Mouse (Mus musculus) brain, embryonic 14.5 days (tissue): ENCODE data around the gene Gm44596. TPM values are rescaled to one million over a fixed set of nuclear protein-coding genes. Genes with fewer than 3 reads are reported as not detected.

Experiments
- DNase-seq: peaks from one replicate; pipeline ENCODE4 v3.0.0-alpha.2; 2011; ENCODE audit warnings: low read depth
- CTCF ChIP-seq: fragments of 200-500 bp; IDR thresholded peaks from 2 replicates; pipeline ENCODE4 v1.5.1; 2012; ENCODE audit warnings: inconsistent platforms, mild to moderate bottlenecking, moderate library complexity, borderline replicate concordance; ENCODE audit not compliant: insufficient read depth, insufficient read length; ENCODE audit errors: extremely low read depth
- POLR2A ChIP-seq: fragments of 200-500 bp; IDR thresholded peaks from 2 replicates; pipeline ENCODE4 v1.6.1; 2012; ENCODE audit warnings: mild to moderate bottlenecking, inconsistent platforms, borderline replicate concordance; ENCODE audit not compliant: poor library complexity, insufficient read depth, insufficient read length, severe bottlenecking; ENCODE audit errors: extremely low read depth
- polyA plus RNA-seq: library from polyadenylated mRNA; depleted of rRNA; stranded (reverse); fragments of >200 nt; gene quantifications from 2 replicates; pipeline ENCODE4 v1.2.3, GENCODE M21; 2012

The Gm44596 gene
- polyA plus RNA-seq, 1 experiment, result not detected

DNA sequence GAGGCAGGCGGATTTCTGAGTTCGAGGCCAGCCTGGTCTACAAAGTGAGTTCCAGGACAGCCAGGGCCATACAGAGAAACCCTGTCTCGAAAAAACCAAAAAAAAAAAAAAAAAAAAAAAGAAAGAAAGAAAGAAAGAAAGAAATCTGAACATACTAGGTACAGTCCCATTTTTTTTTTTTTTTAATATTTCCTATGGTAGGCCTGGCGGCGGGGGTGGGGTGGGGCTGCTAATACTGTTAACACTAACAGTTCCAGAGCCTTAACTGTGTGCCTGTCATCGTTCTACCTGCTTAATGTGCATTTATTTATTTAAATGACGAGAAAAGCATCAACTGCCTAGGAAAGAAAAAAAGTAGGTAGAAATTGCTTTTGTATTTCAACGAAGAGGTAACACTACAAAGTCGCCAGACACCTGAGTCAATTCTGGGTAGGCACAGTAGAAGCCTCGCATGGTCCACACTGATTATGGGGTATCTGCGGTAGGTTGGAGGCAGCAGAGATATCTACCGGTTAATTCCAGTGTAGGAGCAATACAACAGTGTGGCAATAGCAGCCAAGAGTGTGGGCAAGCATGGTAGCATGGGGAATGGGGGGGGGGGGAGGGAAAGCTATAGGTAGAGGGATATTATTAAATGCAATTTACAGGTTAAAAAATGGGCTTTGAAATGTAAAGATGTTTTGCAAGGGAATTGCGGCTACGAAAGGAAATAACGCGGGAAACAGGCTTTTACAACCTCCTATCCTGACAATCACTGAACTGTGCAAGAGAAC is 48.4 kb downstream of the Gm44596 start:
- DNase-seq, result peak; percentile 49
- TF ChIP-seq POLR2A (no peak), CTCF (no peak)

DNA sequence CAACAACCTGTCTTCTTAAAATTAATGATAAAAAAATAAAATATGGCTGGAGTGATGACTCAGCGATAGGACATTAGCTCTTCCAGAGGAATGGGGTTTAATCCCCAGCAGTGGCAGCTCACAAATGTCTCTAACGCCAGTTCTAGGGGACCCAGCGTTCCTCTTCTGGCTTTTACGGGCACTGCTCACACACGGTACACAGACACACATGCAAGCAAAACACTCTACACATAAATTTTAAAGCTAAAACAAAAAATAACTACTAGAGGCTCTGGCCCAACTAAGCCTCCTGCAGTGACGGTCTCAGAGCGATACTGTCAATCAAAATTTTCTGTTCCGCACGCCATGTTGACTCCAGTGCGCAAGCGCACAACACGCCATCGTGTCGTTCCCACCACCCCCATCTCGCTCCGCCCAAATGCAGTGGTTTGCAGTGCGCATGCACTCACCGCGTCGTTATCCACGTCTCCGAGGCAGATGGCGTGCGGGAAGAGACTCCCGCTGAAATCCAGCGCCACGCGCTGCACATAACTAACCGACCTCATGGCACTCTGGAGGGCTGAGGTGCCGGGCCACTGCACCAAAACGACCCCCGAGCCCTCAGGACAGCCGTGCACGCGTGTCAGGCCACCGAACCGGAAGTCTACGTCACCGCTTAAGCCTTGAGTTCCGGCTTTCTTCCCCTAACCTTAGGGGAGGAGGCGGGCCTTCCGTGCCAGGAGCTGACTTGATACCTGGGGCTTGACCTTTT is 49.1 kb downstream of the Gm44596 start, which contains the start of gene Itfg2:
Gene Itfg2 (minus strand): TSS at position 663 of the 751 bp plus-strand sequence.
- TF ChIP-seq CTCF (no peak), POLR2A (peak; percentile 39; the same call in 1 of the 2 replicates)
- DNase-seq, result peak; percentile 98

DNA sequence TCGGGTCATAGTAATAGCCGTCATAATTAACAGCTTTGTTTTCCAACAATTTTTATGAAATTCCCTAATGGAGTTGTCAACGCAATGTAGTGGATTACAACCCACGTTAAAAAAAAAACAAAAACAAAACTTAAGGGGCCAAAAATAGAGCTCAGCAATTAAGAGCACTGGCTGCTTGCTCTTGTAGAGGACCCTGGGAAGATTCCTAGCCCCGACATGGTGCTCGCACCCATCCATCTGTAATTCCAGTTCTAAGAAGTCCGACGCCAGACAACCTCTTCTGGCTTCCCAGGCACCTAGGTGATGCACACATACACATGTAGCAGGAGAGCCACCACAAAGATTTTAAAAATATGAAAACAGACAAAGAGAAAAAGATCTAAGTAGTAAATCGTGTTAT is 49.7 kb downstream of the Gm44596 start:
- TF ChIP-seq CTCF, result no peak
- TF ChIP-seq POLR2A, result no peak
- DNase-seq, result no peak

DNA sequence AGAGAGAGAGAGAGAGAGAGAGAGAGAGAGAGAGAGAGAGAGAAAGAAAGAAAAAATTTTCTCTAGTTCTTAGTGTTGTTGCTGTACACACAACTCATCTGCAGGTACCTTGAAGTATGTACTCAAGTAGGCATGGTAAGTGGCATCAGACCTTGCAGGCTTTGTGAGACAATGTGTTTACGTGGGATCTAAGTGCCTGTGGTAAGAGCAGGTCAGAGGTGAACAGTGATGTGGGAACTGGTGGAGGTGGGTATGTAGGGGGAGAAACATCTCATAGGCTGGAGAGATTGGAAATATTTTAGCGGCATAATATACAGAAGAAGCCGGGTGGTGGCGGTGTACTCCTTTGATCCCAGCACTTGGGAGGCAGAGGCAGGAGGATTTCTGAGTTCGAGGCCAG is 52.3 kb downstream of the Gm44596 start:
- no peak for TF ChIP-seq CTCF
- no peak for TF ChIP-seq POLR2A
- no peak for DNase-seq

DNA sequence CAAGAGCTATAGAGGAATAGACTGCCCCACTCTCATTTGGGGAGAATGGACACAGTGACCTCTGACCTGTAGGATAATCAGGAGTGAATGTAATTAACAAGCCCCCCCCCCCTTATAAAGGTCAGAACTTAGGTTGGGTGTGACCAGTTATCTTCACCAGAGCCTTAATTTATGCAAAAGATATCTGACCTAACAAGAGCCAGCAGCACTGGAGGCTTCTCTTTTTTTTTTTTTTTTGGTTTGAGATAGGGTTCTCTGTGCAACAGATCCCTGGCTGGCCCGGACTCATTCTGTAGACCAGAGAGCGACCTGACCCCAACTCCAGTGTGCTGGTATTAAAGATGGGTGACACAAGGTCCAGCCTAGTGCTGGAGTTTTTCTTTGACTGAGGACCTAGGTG is 54.0 kb downstream of the Gm44596 start:
- DNase-seq, result no peak
- no peak for TF ChIP-seq CTCF
- no peak for TF ChIP-seq POLR2A

DNA sequence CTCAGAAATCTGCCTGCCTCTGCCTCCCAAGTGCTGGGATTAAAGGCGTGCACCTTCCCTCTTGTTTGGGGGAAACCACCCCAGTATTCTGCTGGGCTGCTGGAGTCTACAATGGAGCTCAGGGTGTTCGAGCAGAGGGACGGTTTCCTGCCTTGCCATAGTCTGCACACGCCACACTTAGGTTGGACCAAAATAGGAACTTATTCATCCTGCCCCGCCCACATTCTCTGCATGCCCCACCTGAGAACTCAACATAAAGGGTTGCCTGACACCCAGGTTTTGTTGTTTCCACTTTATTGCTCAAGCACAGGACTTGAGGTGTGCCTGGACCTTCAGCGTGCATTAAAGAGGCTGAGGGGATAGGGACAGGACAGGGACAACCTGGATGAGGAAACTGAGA is 54.5 kb downstream of the Gm44596 start:
- DNase-seq, result no peak
- TF ChIP-seq CTCF, result no peak
- TF ChIP-seq POLR2A, result no peak

DNA sequence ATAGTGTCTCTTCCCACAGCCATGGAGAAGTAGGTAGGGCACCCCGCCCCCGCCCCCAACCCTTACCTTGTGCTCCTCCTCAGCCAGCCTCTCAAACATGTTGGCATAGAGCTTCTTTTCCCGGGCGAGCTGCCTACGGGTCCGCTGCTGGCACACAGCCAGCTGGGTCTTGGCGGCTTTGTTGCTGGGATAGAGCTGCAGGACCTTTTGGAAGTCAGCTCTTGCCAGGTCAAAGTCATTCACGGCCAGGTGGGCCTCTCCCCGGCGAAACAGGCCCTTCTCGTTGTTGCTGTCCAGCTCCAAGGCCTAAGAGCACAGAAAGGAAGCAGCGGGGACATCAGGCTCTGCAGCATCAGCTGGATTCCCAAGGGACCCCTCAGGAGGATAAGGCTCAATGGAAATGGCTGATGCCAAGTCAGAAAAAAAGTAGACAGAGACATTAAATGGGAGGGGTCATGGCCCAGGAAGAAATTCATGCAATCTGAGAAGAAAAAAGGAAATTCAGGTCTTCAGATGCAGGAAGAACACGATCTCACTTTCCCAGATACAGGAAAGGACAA is 57.1 kb downstream of the Gm44596 start:
- TF ChIP-seq CTCF (no peak), POLR2A (no peak)
- DNase-seq, result peak; percentile 29

DNA sequence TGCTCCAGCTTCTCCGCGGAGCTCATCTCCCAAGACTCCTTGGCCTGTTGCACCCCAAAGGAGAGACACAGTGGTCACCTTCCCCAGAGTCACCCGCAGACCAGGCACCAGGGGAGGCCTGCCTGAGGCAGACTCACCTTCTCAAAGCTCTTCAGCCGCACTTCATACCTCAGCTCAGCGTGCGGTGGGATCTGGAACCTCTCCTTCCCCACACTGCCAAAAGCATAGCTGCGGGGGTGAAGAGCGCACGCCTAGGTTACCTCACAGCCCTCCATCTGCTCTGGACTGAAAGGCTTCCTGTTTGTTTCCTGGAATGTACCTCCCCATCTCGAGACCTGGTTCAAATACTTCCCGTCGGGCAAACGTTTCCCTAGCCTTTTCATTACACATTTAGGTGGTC is 58.3 kb downstream of the Gm44596 start:
- no peak for DNase-seq
- TF ChIP-seq POLR2A, result no peak

DNA sequence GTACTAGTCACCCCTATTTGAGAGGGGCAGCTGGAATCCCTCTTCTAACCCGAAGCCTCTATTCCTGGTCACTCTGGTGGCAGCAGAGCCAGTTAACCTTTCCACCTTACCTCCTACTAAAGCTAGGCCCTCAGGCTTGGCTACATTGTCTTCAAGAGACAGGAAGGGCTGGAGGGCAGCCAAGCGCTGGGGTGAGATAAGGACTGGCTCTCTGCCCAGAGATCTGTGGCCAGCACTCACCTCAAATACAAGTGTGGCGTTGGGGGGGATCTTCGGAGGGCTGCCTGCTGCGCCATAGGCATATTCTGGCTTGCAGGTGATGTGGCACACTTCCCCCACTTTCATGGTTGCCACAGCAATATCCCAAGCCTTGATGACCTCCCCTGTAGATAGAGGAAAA is 60.2 kb downstream of the Gm44596 start:
- no peak for DNase-seq
- TF ChIP-seq CTCF (no peak), POLR2A (no peak)

DNA sequence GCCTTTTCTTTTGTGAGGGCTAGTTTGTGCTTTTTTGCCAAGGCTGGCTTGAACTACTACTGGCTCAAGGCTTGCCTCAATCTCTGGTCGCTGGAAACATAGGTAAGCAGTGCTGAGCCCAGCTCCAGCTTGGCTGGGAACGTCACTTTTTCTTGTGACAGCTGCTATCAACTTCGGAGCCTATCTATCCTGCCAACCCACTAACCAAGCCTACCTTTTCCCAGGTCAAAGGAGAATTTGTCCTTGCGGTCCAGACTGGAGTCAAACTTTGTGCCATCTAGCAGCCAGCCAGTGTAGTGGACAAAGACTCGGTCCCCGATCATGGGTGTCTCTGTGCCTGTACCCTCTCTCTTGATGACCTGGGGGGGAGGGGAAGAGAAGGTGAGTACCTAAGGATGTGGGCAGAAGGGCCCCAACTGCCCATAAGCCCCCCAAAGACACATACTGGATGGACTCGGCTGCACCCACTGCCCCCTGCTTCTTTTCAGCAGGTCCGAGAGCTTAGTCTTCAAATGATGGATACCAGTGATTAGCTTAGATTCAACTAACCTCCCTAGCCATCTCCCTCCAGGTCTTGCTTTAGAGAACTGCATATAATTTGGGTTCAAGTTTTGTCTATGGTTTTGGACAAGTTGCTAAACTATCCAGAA is 61.2 kb downstream of the Gm44596 start:
- no peak for DNase-seq
- TF ChIP-seq POLR2A, result no peak
- TF ChIP-seq CTCF, result no peak

DNA sequence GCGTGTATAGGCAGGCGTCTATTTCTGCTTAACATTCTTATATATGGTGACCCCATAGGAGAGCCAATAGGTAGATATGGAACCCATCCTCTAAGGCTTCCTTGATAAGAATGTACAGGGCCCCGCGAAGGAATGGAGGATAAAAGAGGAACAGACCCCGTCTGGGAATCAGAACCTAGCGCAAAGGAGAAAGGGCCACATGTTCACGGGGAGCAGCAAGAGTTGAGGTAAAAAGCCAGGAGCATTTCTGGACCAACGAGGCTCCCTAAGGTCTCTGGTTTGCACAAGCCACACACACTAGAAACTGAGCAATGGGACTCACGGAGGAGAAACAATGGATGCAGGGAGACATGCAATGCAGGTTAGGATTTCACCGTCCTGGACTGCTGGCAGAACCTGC is 62.0 kb downstream of the Gm44596 start:
- TF ChIP-seq POLR2A (no peak), CTCF (no peak)
- DNase-seq, result no peak
